Mouse (Mus musculus) G1E (cell line): ENCODE data around the gene Ypel4.

Experiments used
- CTCF ChIP-seq: IDR thresholded peaks from 2 replicates; pipeline ENCODE4 v1.5.1; 2012; ENCODE audit warnings: low read depth, low read length, inconsistent platforms, mixed read lengths
- GATA1 ChIP-seq: IDR thresholded peaks from 2 replicates; pipeline ENCODE4 v1.6.1; 2012; ENCODE audit warnings: borderline replicate concordance, low read length, inconsistent platforms, mixed read lengths
- GATA2 ChIP-seq: IDR thresholded peaks from 2 replicates; pipeline ENCODE4 v1.6.1; 2012; ENCODE audit warnings: low read depth, low read length, inconsistent platforms, borderline replicate concordance
- POLR2AphosphoS5 ChIP-seq: IDR thresholded peaks from 2 replicates; pipeline ENCODE4 v1.6.1; 2012; ENCODE audit warnings: low read depth, low read length, inconsistent platforms; ENCODE audit not compliant: insufficient replicate concordance
- TAL1 ChIP-seq: conservative IDR thresholded peaks from 2 replicates; pipeline ENCODE4 v1.6.1; 2012; ENCODE audit warnings: low read depth, low read length, inconsistent platforms, mixed read lengths

DNA sequence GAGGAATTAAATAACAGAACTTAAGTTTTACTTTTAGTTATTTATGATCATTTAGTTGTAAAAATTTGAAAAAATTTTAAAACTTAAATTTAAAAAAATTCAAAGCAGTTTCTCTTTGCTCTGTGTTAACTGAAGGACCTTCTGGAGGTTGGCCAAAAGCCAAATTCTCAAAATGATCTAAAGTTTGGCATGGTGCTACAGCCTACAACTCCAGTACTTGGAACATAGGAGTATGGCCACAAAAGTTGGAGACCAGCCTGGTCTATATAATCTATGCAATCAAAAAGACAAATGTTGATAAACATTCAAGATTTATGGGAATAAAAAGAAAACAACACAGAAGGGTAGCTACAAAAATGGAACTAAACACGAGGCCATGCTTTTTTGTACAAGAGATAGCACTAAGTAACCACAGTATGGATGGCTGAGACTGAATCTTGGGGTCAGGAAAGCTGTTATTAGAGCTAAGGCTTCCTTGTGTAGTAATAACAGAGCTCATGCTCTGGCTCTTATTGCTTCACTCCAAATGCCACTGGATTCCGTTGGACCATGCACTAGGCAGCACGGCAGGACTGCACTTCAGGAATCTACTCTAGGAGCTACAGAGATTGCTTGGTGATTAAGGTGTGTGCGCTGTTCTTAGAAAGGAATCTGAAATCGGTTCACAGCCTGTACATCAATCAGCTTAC is 38.7 kb upstream of the Ypel4 start:
- TF ChIP-seq TAL1, result no peak
- no peak for TF ChIP-seq CTCF
- TF ChIP-seq GATA1, result no peak
- no peak for TF ChIP-seq POLR2AphosphoS5
- no peak for TF ChIP-seq GATA2
